Mouse (Mus musculus): ENCODE results near the gene Zfp445. TPM values are rescaled to one million over a fixed set of nuclear protein-coding genes. Genes with fewer than 3 reads are reported as not detected.

Gene Zfp445
- total RNA-seq, 1 experiment from 2014 or later: 100 TPM

DNA sequence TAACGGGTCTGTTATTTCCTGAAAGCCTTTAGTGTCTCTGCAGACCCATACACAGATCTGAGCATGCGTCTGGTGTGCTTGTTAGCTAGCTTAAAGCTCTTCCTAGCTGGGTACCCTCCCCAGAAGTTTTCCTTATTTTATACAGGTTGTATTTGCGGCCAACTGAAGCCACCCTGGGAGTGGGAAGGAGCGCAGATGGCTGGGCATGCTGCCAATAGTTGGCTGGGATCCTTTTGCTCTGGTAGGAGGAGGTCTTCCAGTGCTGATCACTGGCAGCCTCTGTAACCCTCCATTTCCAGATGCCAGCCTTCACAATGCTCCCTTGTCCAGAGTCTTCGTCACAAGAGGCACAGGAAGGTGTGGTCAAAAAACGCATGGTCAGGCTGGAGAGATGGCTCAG lies 29.0 kb downstream of the Zfp445 start:
- DNase-seq: peak; percentile 64

DNA sequence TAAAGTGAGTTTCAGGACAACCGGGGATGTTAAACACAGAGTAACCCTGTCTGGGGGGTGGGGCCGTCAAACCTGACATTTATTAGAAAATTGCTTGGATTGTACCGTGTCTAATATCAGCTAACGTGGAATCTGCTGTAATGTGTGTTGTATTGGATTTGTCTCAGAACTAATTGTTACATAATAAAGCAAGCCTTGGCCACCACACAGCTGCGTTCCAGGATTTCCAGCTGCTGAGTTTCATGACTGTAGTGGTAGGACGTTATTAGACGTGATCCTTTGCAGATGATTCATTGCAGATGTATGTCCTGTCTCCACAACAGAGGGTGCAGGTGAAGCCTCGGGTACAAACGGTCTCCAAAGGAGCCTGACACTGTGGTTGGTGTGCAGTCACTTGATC lies 29.7 kb downstream of the Zfp445 start:
- DNase-seq: no peak

DNA sequence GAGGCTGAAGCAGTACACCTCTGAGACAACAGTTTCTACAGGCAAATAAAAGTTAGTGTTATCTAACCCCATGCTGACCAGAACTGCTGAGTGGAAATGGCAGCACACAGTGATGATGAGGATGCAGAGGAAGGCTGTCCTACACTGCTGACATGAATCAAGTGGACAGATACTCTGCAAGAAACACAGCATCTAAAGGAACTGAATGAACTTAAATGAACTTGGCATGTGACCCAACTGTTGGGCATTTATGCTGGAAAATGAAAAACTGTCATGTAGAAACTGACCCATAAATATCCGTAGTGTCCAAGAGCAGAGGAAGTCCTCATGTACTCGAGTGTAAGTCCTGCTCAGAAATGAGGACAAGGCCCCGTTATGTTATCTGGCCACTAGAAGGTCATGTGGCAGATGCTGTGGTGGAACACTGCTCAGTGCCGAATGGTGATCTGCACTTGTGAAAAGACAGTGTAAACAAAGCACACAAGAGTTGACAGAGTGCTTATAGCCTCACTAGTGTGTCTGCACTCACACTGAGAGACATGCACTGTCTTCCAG lies 35.9 kb downstream of the Zfp445 start:
- DNase-seq: peak; percentile 43

DNA sequence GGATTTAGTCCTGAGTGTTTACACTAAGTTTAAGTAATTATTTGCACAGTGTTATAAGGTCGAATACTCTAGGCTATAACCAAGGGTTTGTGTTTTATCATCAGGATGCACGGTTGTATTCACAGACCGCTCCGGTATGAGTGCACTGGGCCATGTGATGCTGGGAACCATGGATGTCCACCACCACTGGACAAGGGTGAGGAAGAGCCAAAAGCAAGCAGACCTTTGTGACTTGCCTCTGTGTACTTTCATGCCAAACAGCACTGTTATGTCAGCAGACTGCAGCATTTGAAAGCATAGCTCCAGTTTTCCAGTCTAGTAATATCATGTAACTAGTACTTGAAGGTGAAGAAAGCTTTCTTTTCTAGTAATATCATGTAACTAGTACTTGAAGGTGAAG lies 39.1 kb downstream of the Zfp445 start:
- no peak for DNase-seq

DNA sequence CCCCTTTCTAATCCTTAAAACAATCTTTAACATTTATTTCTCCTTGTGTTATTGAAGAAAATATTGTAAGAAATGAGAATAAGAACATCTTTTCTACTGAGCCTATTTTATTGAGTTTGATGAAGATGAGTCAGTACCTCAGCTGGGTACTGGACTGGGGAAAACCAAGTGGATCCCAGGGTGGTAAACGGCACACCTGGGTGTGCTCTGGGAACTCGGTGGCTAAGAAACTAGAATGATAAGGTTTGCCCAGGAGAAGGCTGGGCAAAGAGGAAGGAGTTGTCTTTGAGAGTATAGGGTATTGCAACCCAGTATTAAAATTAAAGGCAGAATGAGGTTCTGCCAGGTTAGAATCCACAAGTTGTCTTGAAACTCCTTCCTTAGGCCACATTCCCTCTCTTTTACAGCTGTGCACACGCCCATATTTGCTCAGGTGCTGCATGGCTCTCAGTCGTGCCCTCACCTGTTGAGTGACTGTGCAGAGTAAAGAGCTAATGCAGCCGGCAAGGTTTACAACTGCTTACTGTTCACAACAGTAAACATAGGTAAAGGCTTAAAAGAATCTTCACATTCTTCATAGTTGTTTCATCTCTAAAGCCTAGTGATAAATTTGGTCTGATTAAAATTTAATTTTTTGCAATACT lies 42.3 kb downstream of the Zfp445 start:
- DNase-seq: no peak

DNA sequence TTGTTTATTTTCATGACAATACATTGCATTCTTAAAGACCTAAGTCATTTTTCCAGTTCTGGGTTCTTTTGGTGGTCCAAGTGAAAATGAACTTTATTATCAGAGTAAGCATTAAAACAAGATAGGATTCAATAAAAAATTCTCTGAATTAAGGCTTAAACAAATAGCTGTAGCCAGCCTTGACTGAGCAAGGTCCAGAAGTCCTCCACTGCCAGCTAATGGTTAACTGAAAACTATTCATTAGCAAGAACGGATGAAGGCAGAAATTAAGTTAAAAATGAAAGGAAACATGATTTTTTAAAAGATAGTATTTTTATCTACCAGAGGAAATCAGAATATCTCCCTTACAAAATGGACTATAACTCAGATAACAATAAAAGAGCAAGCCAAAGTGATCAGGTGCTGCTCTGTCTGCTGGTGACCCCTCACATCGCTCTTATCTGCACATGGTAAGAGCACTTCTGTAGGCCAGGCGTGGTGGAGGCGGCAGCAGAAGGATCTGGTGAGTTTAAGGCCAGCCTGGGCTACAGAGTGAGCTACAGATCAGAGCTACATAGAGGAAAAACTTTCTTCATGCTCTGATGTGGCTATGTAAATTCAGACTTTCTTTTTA lies 50.5 kb downstream of the Zfp445 start:
- no peak for DNase-seq

DNA sequence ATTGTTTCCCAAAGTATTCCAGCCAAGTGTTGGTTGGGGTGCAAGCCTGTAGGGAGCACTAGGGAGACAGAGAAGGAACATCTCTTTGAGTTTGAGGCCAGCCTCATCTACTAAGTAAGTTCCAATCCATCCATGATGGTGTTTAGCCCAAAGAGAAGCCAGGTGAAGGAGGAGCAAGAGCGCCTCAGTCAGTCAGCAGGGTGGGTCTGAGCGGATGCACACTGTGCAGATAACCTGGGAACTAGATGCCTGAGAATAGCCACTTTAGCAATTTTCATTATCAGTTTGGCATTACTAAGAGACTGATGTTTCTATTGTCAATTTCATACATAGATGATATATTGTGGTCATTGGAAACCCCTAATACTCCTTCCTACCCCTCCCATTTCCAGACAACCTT lies 51.0 kb downstream of the Zfp445 start:
- DNase-seq: no peak

DNA sequence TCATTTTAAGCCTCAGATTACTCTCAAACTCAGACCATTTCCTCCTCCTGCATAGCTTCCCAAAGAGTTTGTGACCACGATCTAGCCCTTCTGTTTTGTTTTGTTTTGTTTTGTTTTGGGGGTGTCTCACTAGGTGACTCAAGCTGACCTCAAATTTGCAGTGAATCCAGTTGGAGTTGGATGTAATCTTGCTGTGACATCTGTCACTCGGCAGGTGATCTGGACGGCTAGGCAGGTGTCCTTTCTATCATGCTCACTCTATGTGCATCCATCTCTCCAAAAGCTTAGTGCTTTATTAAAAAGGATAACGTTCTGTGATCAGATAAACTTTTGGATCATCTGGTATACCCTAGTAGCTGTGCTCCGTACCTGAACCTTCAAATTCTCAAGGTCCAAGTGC lies 53.4 kb downstream of the Zfp445 start:
- DNase-seq: no peak

DNA sequence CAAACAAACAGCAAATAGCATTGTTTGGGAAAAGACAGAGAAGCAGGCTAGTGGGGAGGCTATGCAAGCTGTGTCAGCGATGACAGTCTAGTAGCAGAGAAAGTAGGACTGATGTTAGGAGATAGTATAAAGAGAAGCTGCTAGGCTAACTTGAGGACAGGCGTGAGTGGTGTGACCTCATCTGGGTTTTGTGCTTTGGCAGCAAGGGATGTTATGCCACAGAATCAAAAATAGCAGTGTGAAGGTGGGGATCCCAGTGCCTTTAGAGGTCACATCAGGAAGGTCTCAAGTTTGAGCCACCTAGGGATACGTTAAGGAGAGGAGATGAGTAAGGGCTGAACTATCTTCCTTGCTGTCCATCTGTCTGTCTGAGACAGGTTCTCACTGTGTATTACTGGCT lies 55.6 kb downstream of the Zfp445 start:
- DNase-seq: peak; percentile 11

DNA sequence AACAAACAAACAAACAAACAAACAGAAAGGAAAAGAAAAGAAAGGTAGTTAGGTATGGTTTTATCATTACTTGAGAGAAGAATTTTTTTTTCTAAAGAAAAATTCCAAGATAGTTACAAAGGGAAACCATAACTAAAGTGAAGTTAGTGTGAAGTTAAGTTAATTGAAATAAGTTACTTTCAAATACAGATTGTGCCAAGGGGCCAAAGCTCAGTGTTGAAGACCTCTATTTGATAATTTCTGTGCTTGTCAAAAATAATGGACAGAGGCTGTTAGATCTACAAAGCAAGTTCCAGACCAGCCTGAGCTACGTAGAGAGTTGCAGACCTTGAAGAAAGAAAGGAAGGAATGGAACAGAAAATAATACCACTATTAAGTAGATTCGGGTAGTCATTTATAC lies 58.6 kb downstream of the Zfp445 start:
- DNase-seq: no peak

DNA sequence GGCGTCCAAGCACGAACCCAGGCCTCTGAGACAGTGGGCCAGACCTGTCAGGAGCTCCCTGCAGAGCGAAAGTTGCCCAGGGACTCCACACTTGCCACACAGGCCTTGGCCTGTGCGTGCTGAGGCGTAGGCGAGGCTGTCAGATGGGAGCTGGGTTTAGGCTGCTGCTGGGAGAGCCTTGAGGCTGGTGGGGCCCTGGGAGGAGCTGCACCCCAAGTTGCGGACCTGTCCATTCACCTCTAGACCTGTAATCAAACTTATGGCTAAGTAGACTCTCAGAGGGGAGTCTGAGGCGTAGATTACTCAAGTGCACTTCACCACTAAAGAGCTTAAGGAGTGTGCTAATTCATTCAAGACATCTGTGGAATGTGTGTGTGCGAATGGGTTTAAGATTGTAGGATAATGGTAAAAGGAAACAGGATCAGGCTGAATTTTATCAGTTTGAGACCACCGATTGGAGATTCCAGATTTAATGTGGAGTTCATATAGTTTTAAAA lies 59.9 kb downstream of the Zfp445 start:
- DNase-seq: no peak

DNA sequence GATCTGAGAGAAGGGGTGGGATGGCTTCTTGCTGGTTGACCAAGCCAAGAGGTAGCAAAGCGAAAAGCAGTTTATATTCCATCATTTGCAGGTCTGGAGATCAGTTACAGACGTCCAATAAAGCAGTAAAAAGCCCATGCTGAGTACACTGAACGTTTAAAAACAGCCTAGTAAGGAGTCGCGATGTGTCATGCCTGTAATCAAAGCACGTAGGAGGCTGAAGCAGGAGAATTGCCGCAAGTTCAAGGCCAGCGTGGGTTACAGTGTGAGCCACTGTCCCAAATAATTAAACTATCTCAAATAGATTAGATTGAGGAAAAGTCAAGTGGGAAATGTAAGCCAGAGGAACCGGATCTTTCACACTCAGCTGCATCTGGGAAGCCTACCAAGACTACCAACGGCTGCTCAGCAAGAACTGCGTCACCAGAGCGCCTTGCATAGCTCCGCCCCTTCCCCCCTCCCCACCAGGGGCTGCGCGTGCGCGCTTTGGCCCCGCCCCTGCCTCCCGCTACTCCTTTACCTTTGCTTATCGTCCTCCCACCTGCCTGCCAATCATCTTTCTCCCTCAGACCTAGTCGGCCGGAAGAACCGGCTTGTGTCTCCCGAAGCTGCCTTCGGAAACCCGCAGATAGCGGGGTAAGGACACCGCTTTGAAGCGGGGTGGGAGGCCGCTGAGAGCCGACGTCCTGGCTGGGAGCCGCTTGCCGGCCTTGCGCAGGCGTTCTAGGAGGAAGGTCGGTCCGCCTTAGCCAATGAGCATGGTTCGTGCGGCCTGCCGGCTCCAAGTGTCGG lies 60.6 kb downstream of the Zfp445 start, which contains the start of gene Tcaim:
Gene Tcaim, plus strand, starts transcription at position 487 of the 792 bp plus-strand sequence.
- peak; percentile 95 for DNase-seq

Other genes with a start within 250 kb of the Zfp445 start
- not detected in 2 replicates for gene Topaz1, start 118.7 kb downstream of the Zfp445 start, total RNA-seq (2021)
- gene Tcaim, start 60.5 kb downstream of the Zfp445 start, total RNA-seq (2021): 16.7 and 17.7 TPM in 2 replicates
- gene Gm35549, start 22.0 kb downstream of the Zfp445 start, total RNA-seq (2021): not detected in 2 replicates
- gene Zkscan7, start 19.7 kb upstream of the Zfp445 start, total RNA-seq (2021): 9.3 and 11.5 TPM in 2 replicates
- gene Zfp105, start 57.1 kb upstream of the Zfp445 start, total RNA-seq (2021): 4.1 and 5.7 TPM in 2 replicates
- gene 1110059G10Rik, start 85.0 kb upstream of the Zfp445 start, total RNA-seq (2021): 21.9 and 22.4 TPM in 2 replicates
- 10.8 and 12.2 TPM in 2 replicates for gene Kif15, start 85.0 kb upstream of the Zfp445 start, total RNA-seq (2021)
- 14.8 and 19.3 TPM in 2 replicates for gene Tmem42, start 155.3 kb upstream of the Zfp445 start, total RNA-seq (2021)
- 0.70 and 0.86 TPM in 2 replicates for gene Tgm4, start 168.7 kb upstream of the Zfp445 start, total RNA-seq (2021)
- 59.7 and 62.8 TPM in 2 replicates for gene Zdhhc3, start 247.2 kb upstream of the Zfp445 start, total RNA-seq (2021)
- 40.9 and 44.2 TPM in 2 replicates for gene Exosc7, start 247.2 kb upstream of the Zfp445 start, total RNA-seq (2021)